Mouse (Mus musculus) small intestine, adult 2 months (tissue): Measurements from ENCODE around the gene Rgs8.

Source experiments
- CTCF ChIP-seq: fragments of 200-500 bp; IDR thresholded peaks from 2 replicates; pipeline ENCODE4 v1.5.1; 2012; ENCODE audit warnings: low read depth, mild to moderate bottlenecking, control low read depth, inconsistent platforms, low read length, moderate library complexity, mixed read lengths; ENCODE audit not compliant: insufficient replicate concordance, insufficient read length; ENCODE audit errors: extremely low read depth
- POLR2A ChIP-seq: fragments of 200-500 bp; IDR thresholded peaks from 2 replicates; pipeline ENCODE4 v1.6.1; 2012; ENCODE audit warnings: low read depth, mild to moderate bottlenecking, control low read depth, inconsistent platforms, low read length, moderate library complexity

DNA sequence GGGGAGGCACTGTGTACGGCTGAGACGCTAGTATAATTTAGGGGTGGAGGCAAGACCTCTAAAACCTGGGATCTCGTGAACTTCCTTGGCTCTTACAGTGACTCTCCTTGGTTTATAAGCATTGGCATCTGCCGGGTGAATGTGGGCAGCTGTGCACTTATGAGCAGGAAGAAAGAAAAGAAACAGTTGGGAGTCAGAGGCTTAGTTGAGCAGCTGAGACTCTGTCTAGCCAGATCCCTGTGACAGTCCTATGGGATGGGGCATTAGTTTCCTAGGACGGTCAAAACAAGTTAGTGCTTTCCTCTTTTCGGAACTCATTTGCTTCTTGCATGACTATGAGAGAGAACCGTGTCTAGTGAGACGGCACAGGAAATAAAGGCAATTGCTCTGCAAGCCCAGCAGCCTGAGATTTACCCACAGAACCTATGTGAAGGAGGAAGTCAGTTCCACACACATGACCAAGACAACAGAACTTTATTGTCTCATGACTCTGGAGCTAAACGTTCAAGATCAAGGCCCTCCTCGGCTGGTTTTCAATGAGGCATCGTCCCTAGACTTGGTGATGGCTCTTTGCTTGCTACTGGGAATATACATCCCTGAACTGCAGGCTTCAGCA lies 47.7 kb downstream of the Rgs8 start:
- TF ChIP-seq CTCF, result no peak
- no peak for TF ChIP-seq POLR2A
